Mouse (Mus musculus): ENCODE data around the gene St3gal3.

Gene St3gal3

GRCm38 (mm10) chr4:117896031-117896430 lies 238.7 kb downstream of the St3gal3 start:
- no peak for DNase-seq (ENCODE audit: low read depth, low spot score)

GRCm38 (mm10) chr4:117895339-117895738 lies 239.4 kb downstream of the St3gal3 start:
- no peak for DNase-seq (ENCODE audit: low read depth, low spot score)

- DNase-seq (ENCODE audit: low read depth, low spot score): no peak
Measured at GRCm38 (mm10) chr4:117894601-117895000, 240.1 kb downstream of the St3gal3 start.

- no peak for DNase-seq (ENCODE audit: low read depth, low spot score)
Measured at GRCm38 (mm10) chr4:117893376-117893775, 241.3 kb downstream of the St3gal3 start.

- DNase-seq (ENCODE audit: low read depth, low spot score): peak; percentile 75
Measured at GRCm38 (mm10) chr4:117891738-117892161, 243.0 kb downstream of the St3gal3 start, which contains the start of gene Dph2. Gene Dph2, minus strand, starts transcription at chr4:117892032.

- DNase-seq (ENCODE audit: low read depth, low spot score): no peak
Measured at GRCm38 (mm10) chr4:117890750-117891149, 244.0 kb downstream of the St3gal3 start.

- no peak for DNase-seq (ENCODE audit: low read depth, low spot score)
Measured at GRCm38 (mm10) chr4:117890031-117890430, 244.7 kb downstream of the St3gal3 start.

- DNase-seq (ENCODE audit: low read depth, low spot score): no peak
Measured at GRCm38 (mm10) chr4:117889471-117889870, 245.2 kb downstream of the St3gal3 start.

- DNase-seq (ENCODE audit: low read depth, low spot score): no peak
Measured at GRCm38 (mm10) chr4:117887920-117888319, 246.8 kb downstream of the St3gal3 start.

GRCm38 (mm10) chr4:117887133-117887532 lies 247.6 kb downstream of the St3gal3 start, which contains the start of gene Atp6v0b:
Gene Atp6v0b, minus strand, starts transcription at chr4:117887333.
- DNase-seq (ENCODE audit: low read depth, low spot score): peak; percentile 82

- no peak for DNase-seq (ENCODE audit: low read depth, low spot score)
Measured at GRCm38 (mm10) chr4:117886644-117887043, 248.1 kb downstream of the St3gal3 start.

- no peak for DNase-seq (ENCODE audit: low read depth, low spot score)
Measured at GRCm38 (mm10) chr4:117885994-117886393, 248.7 kb downstream of the St3gal3 start.

GRCm38 (mm10) chr4:117885093-117885492 lies 249.6 kb downstream of the St3gal3 start:
- no peak for DNase-seq (ENCODE audit: low read depth, low spot score)

- DNase-seq (ENCODE audit: low read depth, low spot score): no peak
Measured at GRCm38 (mm10) chr4:117884146-117884545, 250.6 kb downstream of the St3gal3 start.

GRCm38 (mm10) chr4:117882701-117883691 lies 251.7 kb downstream of the St3gal3 start, which contains the start of gene B4galt2:
Gene B4galt2, minus strand, starts transcription at chr4:117883487.
- no peak for DNase-seq (ENCODE audit: low read depth, low spot score)

All from c-Kit-negative CD71-positive TER-119-positive erythroid progenitor cells, embryonic 14.5 days (primary cell).